Mouse (Mus musculus) gastrocnemius, adult 18-20 months (tissue): Measurements from ENCODE around the gene Gm20388. TPM values are rescaled to one million over a fixed set of nuclear protein-coding genes. Genes with fewer than 3 reads are reported as not detected.
"Not testable (repeated sequence)": the region's sequence is repeated elsewhere in the genome, so short reads cannot be mapped to it uniquely, and the experiment has no call there.

Experiments
- DNase-seq: peaks from one replicate; pipeline ENCODE4 v3.0.0; 2021; ENCODE audit warnings: low spot score
- total RNA-seq, 2 experiments: library from RNA; stranded (reverse); gene quantifications; 2 replicates each; pipeline ENCODE4 v1.2.3; 2021

Gm20388 gene
- total RNA-seq, 2 experiments from 2014 or later, result 10.5 to 12.3 TPM

GRCm38 (mm10) chr8:123235520-123236497, 3325.2 kb downstream of the Gm20388 start, which contains the start of gene Spata2l:
Gene Spata2l, minus strand, starts transcription at chr8:123236233.
- DNase-seq, result peak; percentile 85

DNA sequence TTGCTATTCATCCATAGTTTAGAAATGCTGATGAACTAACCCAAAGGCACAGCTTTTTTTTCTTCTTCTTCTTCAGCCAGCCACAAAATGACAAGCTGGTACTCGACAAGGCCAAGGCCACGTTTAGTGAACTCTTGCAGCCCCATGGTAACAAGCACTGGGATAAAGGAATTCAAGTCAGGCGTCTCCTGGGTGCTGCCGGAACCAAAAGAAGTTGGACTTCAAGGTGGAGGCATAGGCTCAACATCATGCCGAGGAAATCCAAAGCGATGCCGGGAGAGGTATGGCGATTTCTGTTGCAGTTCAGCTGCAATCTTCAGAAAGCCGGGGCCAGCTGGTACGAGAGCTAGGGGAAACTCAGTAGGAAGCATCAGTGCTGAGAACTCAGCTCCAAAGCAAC, 3328.8 kb downstream of the Gm20388 start:
- DNase-seq, result no peak

DNA sequence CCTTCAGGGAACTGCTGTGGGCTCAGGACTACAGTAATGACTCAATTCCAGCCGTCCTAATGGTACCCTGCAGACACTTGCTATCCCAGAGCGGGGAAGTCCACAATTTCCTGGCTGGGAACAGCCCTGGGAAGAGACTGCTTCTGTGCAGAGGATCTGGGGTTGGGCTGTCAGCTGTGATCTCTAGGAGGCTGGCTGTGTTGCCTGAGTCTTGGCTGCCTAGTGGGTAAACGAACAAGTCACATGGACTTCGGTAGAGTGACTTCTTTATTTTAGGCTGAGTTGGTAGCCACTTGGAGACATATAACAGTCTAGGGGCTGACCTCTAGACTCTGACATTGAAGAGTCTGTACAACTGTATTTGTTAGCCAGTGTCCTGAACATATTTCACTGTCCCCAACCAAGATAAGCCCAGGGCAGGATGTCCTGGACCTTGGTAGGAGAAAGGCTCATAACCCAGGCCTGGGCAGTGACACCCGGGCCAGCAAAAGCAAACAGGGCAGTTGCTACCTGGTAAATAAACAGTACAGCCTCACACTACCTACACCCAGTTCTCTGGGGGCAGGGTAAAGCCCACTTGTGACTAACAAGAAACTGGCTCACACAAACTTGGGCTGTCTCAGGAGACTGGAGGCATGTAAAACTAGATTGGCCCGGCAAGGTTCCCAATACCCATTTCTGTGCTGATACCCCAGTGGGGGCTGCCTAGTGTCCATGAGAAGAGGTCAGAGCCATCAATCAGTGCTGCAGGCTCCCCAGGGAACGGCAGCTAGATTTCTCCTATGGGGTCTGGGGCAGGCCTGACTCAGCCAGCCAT, 3331.7 kb downstream of the Gm20388 start:
- no peak for DNase-seq

DNA sequence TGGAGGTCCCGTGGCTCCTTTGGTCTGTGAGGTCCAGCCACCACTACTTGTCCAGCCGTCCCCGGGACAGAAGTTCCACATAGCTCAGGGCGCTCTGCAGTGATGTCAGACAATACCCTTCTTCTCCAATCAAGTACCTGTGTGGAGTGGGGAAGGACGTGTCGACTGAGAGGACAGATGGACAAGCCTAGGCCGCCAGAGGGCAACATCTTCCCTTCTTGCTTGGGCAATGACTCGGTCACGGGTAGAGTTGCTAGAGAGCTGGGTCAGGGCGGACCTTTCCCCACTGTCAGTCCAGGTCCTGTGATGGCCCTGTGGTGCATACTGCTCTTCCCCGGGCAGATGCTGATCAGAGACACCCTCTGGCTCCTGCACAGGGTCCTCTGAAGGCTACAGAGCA, 3332.4 kb downstream of the Gm20388 start:
- no peak for DNase-seq

- no peak for DNase-seq
Measured at GRCm38 (mm10) chr8:123244382-123244781, 3333.7 kb downstream of the Gm20388 start.

DNA sequence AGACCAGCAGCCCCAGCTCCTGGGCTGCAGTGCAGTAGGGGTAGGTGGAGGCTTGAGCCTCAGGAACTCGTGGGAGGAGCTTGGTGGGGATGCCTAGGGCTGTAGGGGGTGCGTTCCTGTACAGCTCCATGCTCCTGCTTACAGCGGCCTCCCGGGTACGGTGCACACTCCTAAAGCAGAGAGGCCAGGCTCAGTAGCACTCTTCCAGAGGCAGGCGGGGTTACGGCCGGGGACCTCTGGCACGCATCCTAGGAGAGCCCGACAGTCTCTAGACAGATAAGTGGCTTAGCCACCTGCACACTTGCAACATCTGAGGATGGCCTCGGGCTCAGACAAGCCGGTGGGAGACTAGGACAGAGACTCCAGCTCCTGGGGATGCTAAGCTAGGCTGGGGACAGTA, 3334.9 kb downstream of the Gm20388 start:
- DNase-seq, result no peak

DNA sequence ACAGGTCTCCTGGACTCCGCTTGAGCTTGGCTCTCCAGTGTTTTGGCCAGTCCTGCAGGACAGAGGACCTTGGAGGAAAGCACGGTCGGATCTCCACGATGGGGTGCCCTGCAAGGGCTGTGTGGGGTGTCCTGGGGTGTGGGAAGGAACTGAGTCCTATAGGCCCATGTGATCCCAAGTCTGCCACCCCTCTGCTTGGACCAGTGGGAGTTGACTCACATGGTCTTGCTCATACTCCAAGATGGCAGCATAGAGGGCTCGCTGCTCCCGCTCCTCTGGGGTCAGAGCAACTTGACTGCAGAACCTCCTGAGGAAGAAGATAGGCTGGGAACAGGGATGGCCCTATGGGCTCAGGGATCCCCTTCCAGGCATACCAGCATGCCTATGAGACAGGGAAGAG, 3337.1 kb downstream of the Gm20388 start:
- DNase-seq, result no peak

DNA sequence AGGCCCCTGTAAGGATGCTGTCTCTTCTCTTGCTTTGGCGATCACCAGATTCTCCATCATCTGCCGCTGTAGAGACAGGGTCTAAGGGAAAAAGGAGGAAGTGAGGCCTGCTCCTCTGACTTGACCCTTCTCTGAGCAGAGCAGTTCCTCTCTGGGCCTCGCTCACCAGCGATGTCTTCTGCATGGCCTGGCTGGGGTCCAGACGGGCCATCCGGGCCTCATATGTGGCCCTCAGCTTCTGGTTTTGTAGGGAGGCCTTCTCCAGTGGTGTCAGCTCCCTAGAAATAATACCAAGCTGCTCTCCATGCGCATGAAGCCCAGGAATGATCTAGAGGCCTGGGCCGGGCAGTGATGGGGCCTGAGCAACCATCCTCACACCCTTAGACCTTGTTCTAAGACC, 3338.0 kb downstream of the Gm20388 start:
- no peak for DNase-seq

DNA sequence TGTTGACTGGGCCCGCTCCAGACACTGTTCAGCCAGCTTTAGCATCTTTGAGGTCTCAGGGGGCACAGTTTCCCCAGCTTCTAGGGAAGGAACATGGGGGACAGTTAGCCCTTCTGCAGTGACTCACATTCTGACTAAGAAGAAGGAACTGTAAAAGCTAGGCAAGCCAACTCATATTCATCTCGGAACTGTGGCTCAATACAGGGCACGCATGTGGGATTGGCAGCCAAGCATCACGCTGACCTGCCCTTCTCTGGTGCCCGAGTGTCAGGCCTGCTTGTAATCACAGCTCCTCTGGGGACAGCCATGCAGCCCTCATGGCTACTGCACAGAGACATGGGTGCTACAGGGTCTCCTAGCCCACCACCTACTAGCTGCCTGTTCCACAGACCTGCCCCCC, 3340.3 kb downstream of the Gm20388 start:
- no peak for DNase-seq

- no peak for DNase-seq
Measured at GRCm38 (mm10) chr8:123252925-123253324, 3342.3 kb downstream of the Gm20388 start.

GRCm38 (mm10) chr8:123253451-123254098, 3342.9 kb downstream of the Gm20388 start:
- DNase-seq, result no peak

GRCm38 (mm10) chr8:123254099-123254885, 3343.7 kb downstream of the Gm20388 start, which contains the start of the genes Zfp276 and Vps9d1:
Gene Zfp276, plus strand, starts transcription at chr8:123254195.
Gene Vps9d1, minus strand, starts transcription at chr8:123254348.
- peak; percentile 81 for DNase-seq

DNA sequence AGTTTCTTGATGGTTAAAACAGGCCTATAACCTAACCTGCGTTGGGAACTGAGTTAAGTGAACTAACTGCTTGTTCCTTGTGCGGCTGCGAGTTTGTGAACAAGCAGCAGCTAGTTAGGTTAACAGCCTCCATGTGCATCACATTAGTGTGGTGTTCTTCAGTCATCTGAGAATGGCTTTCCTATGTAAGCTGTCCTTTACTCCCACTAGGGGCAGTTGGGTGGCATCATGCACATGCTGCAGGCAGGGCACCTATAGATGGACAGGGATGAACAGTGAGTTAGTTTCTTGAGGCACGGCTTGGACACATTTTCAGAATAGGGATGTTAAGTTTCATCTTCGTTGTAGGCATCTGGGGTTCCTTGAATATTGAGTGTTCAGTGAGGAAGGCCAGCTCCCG, 3344.5 kb downstream of the Gm20388 start:
- DNase-seq, result no peak

DNA sequence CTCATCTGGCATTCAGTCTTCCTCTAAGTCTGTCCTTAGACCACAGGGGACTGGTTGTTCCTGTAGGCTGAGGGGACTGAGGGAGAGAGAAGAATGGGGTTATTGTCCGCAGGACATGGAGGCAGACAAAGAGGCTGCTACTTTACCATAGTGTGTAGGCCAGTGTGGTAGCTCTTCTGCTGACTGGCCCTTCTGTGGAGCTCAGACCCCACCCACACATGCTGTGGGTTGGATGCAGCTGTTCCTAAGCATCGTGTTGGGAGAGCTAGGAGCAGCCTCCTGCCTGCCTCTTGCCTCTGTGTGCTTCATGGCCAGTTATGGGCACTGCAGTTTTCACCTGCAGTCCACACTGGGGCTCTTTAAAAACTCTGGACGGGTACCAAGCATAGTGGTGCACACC, 3346.5 kb downstream of the Gm20388 start:
- no peak for DNase-seq

DNA sequence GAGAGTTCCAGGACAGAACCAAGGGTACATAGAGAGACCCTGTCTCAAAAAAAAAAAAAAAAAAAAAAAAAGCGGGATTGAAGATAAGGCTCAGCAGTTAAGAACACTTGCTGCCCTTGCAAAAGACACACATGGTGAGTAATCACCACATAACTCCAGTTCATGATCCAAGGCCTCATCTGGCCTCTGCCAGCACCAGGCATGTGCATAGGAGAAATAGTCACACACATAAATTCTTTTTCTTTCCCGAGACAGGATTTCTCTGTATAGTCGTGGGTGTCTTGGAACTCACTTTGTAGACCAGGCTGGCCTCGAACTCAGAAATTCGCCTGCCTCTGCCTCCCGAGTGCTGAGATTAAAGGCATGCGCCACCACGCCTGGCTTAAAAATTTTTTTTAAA, 3347.0 kb downstream of the Gm20388 start:
- not testable (repeated sequence) for DNase-seq

DNA sequence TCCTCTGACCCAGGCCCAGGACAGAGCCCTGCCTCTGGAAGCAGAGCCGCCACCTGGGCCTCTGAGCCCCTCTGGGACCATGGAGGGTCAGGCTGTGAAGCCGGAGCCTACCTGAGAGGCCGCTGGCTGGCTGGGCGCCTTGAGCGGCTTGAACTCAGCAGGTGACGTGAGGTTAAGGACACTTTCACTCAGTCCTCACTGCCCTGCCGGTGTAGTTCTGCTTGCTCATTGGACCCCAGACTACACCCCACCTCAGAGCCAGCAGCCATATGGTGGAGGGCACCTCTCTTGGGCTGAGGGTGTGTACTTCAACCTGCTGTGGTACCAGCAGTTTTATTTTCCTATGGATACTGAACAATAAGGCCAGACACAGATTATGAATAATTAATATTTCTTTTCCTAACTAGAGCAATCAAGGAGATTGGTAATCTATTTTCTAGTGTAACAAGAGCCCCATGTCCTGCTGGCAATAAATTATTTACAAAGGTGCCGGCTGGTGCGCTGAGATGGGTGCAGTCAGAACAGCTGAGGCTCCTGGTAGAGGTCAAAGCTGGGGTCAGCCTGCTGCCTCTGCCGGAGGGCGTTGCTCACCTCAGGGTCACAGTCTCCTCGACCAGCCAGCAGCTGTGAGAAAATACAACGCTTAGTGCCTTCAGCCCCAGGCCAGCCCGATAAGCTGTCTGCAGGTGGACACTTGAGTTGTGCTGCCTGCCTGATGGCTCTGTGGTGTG, 3357.4 kb downstream of the Gm20388 start:
- no peak for DNase-seq

- DNase-seq, result no peak
Measured at GRCm38 (mm10) chr8:123271147-123271546, 3360.5 kb downstream of the Gm20388 start.

GRCm38 (mm10) chr8:123271901-123272300, 3361.3 kb downstream of the Gm20388 start:
- DNase-seq, result no peak

DNA sequence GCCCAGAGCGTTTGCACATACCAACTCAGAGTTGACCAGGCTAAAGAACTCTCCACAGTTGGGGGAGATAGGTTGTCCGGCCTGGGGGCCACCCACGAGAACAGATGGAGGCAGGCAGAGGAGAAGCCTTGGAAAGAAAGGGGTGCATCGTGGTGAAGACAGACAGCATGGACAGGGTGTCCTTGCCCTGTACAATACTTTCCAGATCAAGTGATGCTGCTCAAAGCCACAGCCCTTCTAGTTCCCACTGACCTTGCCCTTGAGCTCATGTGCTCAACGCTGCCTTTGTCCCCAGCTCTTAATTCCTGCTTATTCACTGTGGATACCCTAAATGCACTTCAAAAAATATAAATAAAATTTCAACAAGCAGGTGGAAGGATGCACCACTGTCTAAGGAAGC, 3363.8 kb downstream of the Gm20388 start:
- DNase-seq, result no peak

DNA sequence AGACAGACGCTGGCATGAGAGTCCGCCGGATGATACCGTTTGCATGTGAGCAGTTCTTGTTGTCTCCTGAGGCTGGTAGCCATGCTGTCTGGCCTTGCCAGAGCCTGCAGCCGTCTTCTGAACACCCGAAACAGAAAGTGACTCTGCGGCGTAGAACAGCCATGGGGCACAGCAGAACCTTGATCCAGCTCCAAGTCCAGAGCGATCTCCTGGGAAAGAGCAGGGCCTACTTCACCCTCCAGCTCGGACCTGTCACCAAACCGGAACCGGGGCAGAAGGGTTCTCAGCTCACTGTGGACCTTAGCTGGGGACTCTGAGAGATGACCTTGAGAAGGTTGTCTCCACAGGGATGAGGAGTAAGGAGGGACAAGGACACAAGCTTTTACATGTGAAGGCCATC, 3364.5 kb downstream of the Gm20388 start:
- DNase-seq, result no peak
